Mouse (Mus musculus): ENCODE results near the gene Tmem150b.
A peak's percentile ranks its signal among the peaks of the same experiment; 100 is the strongest.

Tmem150b gene

DNA sequence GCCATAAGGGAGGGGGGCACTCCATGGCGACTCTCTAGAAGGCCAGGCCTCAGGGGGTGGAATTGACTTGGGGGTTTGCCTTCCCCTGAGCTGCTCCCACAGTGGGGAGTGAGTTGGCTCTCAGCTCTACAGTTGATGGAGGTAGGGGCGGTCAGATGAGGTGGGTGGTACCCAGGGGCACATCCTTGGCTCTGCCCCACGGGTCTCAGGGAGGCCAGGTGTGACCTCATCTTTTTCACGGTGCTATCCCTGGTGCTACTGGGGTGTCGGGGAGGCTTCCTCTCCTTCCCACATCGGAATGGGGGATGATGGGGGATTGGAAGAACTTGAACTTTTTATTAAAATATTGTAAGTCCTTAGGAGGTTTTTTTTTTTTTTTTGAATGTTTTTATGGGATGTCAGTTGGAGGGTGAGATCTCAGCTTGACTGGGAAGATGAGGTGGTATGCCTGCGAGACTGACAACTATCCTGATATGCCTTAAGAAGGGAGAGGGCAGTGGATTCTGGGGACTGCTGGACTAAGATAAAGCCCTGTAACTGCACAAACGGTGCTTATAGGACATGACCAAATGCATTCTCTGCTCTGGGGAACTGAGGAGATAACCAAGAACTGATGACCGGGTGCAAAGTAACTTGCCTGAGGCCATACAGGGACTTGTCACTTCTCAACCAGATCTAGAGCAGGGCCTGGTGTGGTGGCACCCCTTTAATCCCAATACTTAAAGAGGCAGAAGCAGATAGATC lies 22.3 kb upstream of the Tmem150b start:
- Histone ChIP-seq H3K4me1 (replicated peaks; ENCODE audit: low read depth, low read length) (peaks cover 79% of the 10 kb centered on the region), H3K36me3 (ENCODE audit: insufficient read depth, low read length) (peaks cover 90% of the 10 kb centered on the region), H3K27me3 (ENCODE audit: insufficient read depth, low read length) (no peaks in the 10 kb centered on the region), H3K4me3 (replicated peaks; ENCODE audit: low read length) (peak overlapping the region; percentile 63; the same call in 1 of the 2 replicates), H3K9me3 (ENCODE audit: low read length) (no peaks in the 10 kb centered on the region)
- no peak for TF ChIP-seq POU5F1 (IDR thresholded peaks at IDR 0.05; ENCODE audit: borderline replicate concordance, low read length)
- no peak for TF ChIP-seq CTCF (conservative IDR thresholded peaks at IDR 0.05; ENCODE audit: low read length)
- no peak for TF ChIP-seq NANOG (IDR thresholded peaks at IDR 0.05; ENCODE audit: borderline replicate concordance, low read length)

DNA sequence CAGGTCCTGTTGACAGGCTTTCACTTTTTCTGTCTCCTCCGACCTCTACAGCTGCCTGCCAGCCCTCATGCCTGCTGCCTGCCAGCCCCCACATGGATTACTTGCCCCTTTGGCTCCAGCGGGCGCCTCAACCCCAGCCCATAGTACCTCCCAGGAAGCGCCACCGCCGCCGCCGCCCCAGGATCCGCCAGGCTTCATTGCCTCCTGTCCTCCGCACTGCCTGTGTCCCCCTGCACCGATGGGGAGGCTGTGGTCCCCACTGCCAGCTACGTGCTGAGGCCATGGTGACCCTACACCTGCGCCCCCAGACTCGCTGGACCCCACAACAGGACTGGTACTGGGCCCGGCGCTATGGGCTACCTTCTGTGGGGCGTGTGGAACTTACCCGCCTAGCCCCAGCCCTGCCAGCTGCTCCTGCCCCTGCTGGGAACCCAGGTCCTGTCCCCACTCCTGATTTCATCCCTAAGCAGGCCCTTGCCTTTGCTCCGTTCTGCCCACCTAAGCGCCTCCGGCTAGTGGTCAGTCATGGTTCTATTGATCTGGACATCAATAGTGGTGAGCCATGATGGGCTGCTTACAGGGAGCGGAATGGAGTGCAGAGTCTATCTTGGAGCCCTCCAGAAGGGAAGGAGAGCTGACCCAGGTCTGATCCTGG lies 21.4 kb upstream of the Tmem150b start:
- H3K4me1 ChIP-seq (replicated peaks; ENCODE audit: low read depth, low read length) = peaks cover 88% of the 10 kb centered on the region
- peaks cover 96% of the 10 kb centered on the region for H3K36me3 ChIP-seq (ENCODE audit: insufficient read depth, low read length)
- H3K27me3 ChIP-seq (ENCODE audit: insufficient read depth, low read length) = no peaks in the 10 kb centered on the region
- H3K4me3 ChIP-seq (replicated peaks; ENCODE audit: low read length) = peak overlapping the region; percentile 63
- TF ChIP-seq POU5F1 (IDR thresholded peaks at IDR 0.05; ENCODE audit: borderline replicate concordance, low read length) (no peak), CTCF (conservative IDR thresholded peaks at IDR 0.05; ENCODE audit: low read length) (no peak), NANOG (IDR thresholded peaks at IDR 0.05; ENCODE audit: borderline replicate concordance, low read length) (no peak)
- no peaks in the 10 kb centered on the region for H3K9me3 ChIP-seq (ENCODE audit: low read length)

DNA sequence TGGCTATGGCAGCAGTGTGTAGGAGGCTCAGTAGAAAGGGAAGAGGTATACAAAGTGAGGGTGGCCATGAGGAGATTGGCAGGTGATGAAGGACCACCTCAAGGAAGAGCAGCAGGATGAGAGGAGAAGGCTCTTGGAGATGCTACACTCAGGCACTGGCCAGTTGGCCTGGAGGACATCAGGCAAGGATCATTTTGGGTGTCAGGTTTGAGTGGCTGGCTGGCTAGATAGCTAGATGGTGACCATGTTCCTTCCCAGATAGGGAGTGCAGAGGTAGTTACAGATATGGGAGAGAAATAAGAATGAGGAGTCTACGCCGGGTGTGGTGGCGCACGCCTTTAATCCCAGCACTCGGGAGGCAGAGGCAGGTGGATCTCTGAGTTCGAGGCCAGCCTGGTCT lies 19.8 kb upstream of the Tmem150b start:
- Histone ChIP-seq H3K9me3 (ENCODE audit: low read length) (no peaks in the 10 kb centered on the region), H3K4me1 (replicated peaks; ENCODE audit: low read depth, low read length) (peaks cover 82% of the 10 kb centered on the region), H3K36me3 (ENCODE audit: insufficient read depth, low read length) (peaks cover 85% of the 10 kb centered on the region), H3K4me3 (replicated peaks; ENCODE audit: low read length) (no peak overlapping the region), H3K27me3 (ENCODE audit: insufficient read depth, low read length) (no peaks in the 10 kb centered on the region)
- TF ChIP-seq NANOG (IDR thresholded peaks at IDR 0.05; ENCODE audit: borderline replicate concordance, low read length) (no peak), POU5F1 (IDR thresholded peaks at IDR 0.05; ENCODE audit: borderline replicate concordance, low read length) (no peak), CTCF (conservative IDR thresholded peaks at IDR 0.05; ENCODE audit: low read length) (no peak)

DNA sequence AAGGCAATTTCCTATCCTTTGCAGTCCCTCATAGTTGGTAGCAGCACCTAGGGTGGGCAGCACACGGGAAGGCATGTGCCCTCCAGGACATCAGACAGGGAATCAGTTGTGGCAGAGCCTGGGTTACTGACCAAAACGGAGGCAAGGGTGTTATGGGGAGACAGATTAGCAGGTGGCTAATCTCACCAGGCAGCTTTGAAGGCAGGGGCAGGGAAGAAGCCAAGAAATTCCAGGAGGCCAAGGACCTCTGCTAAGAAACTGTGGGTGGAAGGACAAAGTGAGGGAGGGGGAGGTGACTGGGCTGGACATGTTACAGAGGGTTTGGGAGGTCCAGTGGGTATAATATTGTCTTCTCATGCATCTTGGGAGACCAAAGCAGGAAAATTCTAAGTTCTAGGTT lies 18.3 kb upstream of the Tmem150b start:
- H3K4me1 ChIP-seq (replicated peaks; ENCODE audit: low read depth, low read length) = peaks cover 76% of the 10 kb centered on the region
- peaks cover 71% of the 10 kb centered on the region for H3K36me3 ChIP-seq (ENCODE audit: insufficient read depth, low read length)
- no peaks in the 10 kb centered on the region for H3K27me3 ChIP-seq (ENCODE audit: insufficient read depth, low read length)
- TF ChIP-seq POU5F1 (IDR thresholded peaks at IDR 0.05; ENCODE audit: borderline replicate concordance, low read length) (no peak), CTCF (conservative IDR thresholded peaks at IDR 0.05; ENCODE audit: low read length) (no peak), NANOG (IDR thresholded peaks at IDR 0.05; ENCODE audit: borderline replicate concordance, low read length) (no peak)
- H3K9me3 ChIP-seq (ENCODE audit: low read length) = no peaks in the 10 kb centered on the region
- H3K4me3 ChIP-seq (replicated peaks; ENCODE audit: low read length) = no peak overlapping the region

DNA sequence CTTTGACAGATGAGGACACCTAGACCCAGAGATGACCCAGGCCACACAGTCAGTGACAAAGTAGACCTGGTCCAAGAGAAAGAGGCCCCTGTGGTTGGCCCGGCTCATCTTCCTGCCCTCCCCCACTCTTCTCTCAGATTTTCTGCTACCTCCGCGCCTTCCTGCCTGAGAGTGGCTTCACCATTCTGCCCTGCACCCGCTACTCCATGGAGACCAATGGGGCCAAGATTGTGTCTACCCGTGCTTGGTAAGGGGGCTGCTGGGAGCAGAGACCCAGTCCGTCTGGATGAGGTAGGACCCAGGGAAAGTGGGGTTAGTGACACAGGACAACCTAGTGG lies 17.4 kb upstream of the Tmem150b start:
- Histone ChIP-seq H3K4me1 (replicated peaks; ENCODE audit: low read depth, low read length) (peaks cover 69% of the 10 kb centered on the region), H3K27me3 (ENCODE audit: insufficient read depth, low read length) (no peaks in the 10 kb centered on the region), H3K36me3 (ENCODE audit: insufficient read depth, low read length) (peaks cover 62% of the 10 kb centered on the region), H3K9me3 (ENCODE audit: low read length) (no peaks in the 10 kb centered on the region), H3K4me3 (replicated peaks; ENCODE audit: low read length) (peak overlapping the region; percentile 96)
- TF ChIP-seq POU5F1 (IDR thresholded peaks at IDR 0.05; ENCODE audit: borderline replicate concordance, low read length) = no peak

DNA sequence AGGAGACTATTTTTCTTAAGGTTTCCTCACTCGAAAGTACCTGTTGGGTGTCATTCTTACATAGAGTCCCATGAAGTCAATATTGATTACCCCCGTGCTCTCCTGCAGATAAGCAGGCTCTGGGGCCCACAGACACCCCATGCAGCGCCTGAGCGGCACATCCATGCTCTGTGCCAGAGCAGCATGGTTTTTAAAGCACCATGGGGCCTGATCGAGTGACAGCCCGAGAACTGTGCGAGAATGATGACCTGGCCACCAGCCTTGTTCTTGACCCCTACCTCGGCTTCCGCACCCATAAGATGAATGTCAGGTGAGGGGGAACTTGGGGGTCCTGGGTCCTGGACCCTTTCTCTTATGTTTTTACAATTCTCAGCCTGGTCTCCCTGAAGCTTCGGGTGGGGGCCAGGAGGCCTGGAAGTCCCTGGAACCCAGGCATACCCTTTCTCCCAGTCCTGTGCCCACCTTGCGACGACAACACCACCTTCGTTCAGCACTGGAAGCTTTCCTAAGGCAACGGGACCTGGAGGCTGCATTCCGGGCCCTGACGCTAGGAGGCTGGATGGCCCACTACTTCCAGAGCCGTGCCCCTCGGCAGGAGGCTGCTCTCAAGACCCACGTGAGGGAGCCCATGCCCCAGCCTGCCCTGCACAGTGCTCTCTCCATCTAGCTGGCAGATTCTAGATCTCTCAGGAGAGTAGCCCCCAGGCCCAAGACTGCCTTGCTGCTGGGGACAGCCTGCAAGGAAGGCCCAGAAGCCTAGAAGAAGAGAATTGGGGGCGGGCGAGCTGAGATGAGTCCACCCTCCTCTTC lies 16.8 kb upstream of the Tmem150b start:
- Histone ChIP-seq H3K36me3 (ENCODE audit: insufficient read depth, low read length) (peaks cover 57% of the 10 kb centered on the region), H3K4me3 (replicated peaks; ENCODE audit: low read length) (peak overlapping the region; percentile 96), H3K27me3 (ENCODE audit: insufficient read depth, low read length) (no peaks in the 10 kb centered on the region), H3K4me1 (replicated peaks; ENCODE audit: low read depth, low read length) (peaks cover 66% of the 10 kb centered on the region), H3K9me3 (ENCODE audit: low read length) (no peaks in the 10 kb centered on the region)
- no peak for TF ChIP-seq POU5F1 (IDR thresholded peaks at IDR 0.05; ENCODE audit: borderline replicate concordance, low read length)

DNA sequence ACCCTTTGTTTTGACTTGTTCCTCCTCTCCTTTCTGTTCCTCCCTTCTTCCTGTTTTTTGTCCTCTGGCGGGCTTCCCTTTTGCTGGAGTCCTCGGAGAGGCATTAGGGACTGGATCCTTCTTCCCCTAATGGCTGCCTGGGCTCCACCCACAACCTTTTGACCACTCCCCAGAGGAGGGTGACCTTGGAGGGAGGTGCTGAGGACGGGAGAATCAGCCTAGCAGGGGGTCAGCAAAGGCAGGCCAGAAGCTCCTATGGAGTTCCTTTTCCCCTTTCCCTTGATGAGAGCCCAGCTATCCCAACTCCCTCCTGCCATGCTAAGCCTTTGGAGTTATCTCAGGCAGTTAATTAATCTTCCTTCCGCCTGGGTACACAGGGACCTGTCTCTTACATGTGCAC lies 16.1 kb upstream of the Tmem150b start:
- Histone ChIP-seq H3K27me3 (ENCODE audit: insufficient read depth, low read length) (no peaks in the 10 kb centered on the region), H3K36me3 (ENCODE audit: insufficient read depth, low read length) (peaks cover 49% of the 10 kb centered on the region), H3K4me3 (replicated peaks; ENCODE audit: low read length) (peak overlapping the region; percentile 96), H3K4me1 (replicated peaks; ENCODE audit: low read depth, low read length) (peaks cover 65% of the 10 kb centered on the region), H3K9me3 (ENCODE audit: low read length) (no peaks in the 10 kb centered on the region)
- TF ChIP-seq CTCF (conservative IDR thresholded peaks at IDR 0.05; ENCODE audit: low read length) (no peak), NANOG (IDR thresholded peaks at IDR 0.05; ENCODE audit: borderline replicate concordance, low read length) (no peak), POU5F1 (IDR thresholded peaks at IDR 0.05; ENCODE audit: borderline replicate concordance, low read length) (no peak)

DNA sequence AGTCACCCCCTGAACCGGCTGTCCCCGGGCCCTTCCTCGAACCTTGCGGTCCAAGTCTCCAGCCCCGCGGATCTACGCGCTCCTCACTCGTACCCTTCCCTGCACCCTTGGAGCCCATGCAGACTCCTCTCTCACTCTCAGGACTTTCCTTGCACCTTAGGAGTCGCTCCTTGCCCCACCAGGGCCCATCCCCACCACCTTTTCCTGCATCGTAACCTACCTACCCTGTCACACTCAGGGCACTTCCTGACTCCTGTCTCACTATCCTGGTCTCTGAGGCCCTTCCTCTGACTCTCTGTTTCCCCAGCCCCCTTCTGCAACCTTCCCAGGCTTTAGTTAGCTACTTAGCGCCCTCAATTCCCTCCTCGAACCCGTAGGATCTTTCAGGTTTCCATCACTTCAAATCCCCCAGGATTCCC lies 15.3 kb upstream of the Tmem150b start:
- peaks cover 56% of the 10 kb centered on the region for H3K4me1 ChIP-seq (replicated peaks; ENCODE audit: low read depth, low read length)
- peak overlapping the region; percentile 96 for H3K4me3 ChIP-seq (replicated peaks; ENCODE audit: low read length)
- TF ChIP-seq POU5F1 (IDR thresholded peaks at IDR 0.05; ENCODE audit: borderline replicate concordance, low read length) = no peak
- TF ChIP-seq NANOG (IDR thresholded peaks at IDR 0.05; ENCODE audit: borderline replicate concordance, low read length) = no peak
- TF ChIP-seq CTCF (conservative IDR thresholded peaks at IDR 0.05; ENCODE audit: low read length) = no peak
- H3K27me3 ChIP-seq (ENCODE audit: insufficient read depth, low read length) = no peaks in the 10 kb centered on the region
- no peaks in the 10 kb centered on the region for H3K9me3 ChIP-seq (ENCODE audit: low read length)
- H3K36me3 ChIP-seq (ENCODE audit: insufficient read depth, low read length) = peaks cover 41% of the 10 kb centered on the region
